Mouse (Mus musculus) myocyte (in vitro differentiated cells): ENCODE measurements around the gene Rin3.

Source experiments
- CEBPB ChIP-seq: IDR thresholded peaks from 2 replicates; pipeline ENCODE4 v1.6.1; 2011; ENCODE audit warnings: mild to moderate bottlenecking, moderate library complexity; ENCODE audit not compliant: poor library complexity, insufficient read depth, severe bottlenecking
- E2F4 ChIP-seq: IDR thresholded peaks from one replicate; pipeline ENCODE4 v1.6.1; 2011; ENCODE audit warnings: mild to moderate bottlenecking, control low read depth, moderate library complexity; ENCODE audit not compliant: insufficient read depth
- MAX ChIP-seq: IDR thresholded peaks from one replicate; pipeline ENCODE4 v1.6.1; 2011; ENCODE audit warnings: low read depth, mild to moderate bottlenecking, control low read depth
- MYOD1 ChIP-seq, 3 experiments: IDR thresholded peaks; one replicate each; pipeline ENCODE4 v1.6.1; 2011; ENCODE audit warnings: control low read depth in 2 of 3, low read depth in 2 of 3, mild to moderate bottlenecking in 2 of 3, moderate library complexity in 1 of 3; ENCODE audit not compliant: insufficient read length in 2 of 3, control insufficient read depth in 1 of 3
- MYOG ChIP-seq, 3 experiments: IDR thresholded peaks; one replicate each; pipeline ENCODE4 v1.6.1; 2011; ENCODE audit warnings: control low read depth in 2 of 3, low read depth in 2 of 3, mild to moderate bottlenecking in 2 of 3; ENCODE audit not compliant: insufficient read length in 2 of 3, control insufficient read depth in 1 of 3, insufficient read depth in 1 of 3
- POLR2A ChIP-seq: IDR thresholded peaks from one replicate; pipeline ENCODE4 v1.6.1; 2011; ENCODE audit warnings: low read depth, mild to moderate bottlenecking, control low read depth, moderate library complexity; ENCODE audit not compliant: insufficient read length
- POLR2AphosphoS2 ChIP-seq: IDR thresholded peaks from one replicate; pipeline ENCODE4 v1.6.1; 2011; ENCODE audit warnings: low read depth, control low read depth; ENCODE audit not compliant: insufficient read length
- REST ChIP-seq: IDR thresholded peaks from one replicate; pipeline ENCODE4 v1.6.1; 2011; ENCODE audit warnings: mild to moderate bottlenecking, control low read depth, moderate library complexity; ENCODE audit not compliant: insufficient read depth, insufficient read length
- TCF12 ChIP-seq: IDR thresholded peaks from one replicate; pipeline ENCODE4 v1.6.1; 2011; ENCODE audit warnings: mild to moderate bottlenecking, control low read depth; ENCODE audit not compliant: poor library complexity, insufficient read depth, severe bottlenecking
- TCF3 ChIP-seq: IDR thresholded peaks from one replicate; pipeline ENCODE4 v1.6.1; 2011; ENCODE audit warnings: low read depth, control low read depth; ENCODE audit not compliant: insufficient read length
- USF1 ChIP-seq: IDR thresholded peaks from one replicate; pipeline ENCODE4 v1.6.1; 2011; ENCODE audit warnings: low read depth, mild to moderate bottlenecking, control low read depth, moderate library complexity

- no peak for TF ChIP-seq POLR2A
- TF ChIP-seq MAX, result no peak
- TF ChIP-seq E2F4, result no peak
- TF ChIP-seq TCF3, result no peak
- no peak for TF ChIP-seq MYOG (IDR thresholded peaks at IDR 0.05; ENCODE audit: control insufficient read depth in 1 of 3, insufficient read depth in 1 of 3, insufficient read length in 2 of 3, low read depth in 2 of 3)
- no peak for TF ChIP-seq TCF12
- no peak for TF ChIP-seq MYOD1 (IDR thresholded peaks at IDR 0.05; ENCODE audit: control insufficient read depth in 1 of 3, insufficient read length in 2 of 3, low read depth in 2 of 3)
- no peak for TF ChIP-seq CEBPB
- no peak for TF ChIP-seq USF1
- TF ChIP-seq POLR2AphosphoS2, result no peak
- TF ChIP-seq REST, result no peak
Observed at GRCm38 (mm10) chr12:102359390-102359789, 76.5 kb downstream of the Rin3 start.
